ENCODE assay signal across 18 mouse cellular contexts in the genomic region with DNA sequence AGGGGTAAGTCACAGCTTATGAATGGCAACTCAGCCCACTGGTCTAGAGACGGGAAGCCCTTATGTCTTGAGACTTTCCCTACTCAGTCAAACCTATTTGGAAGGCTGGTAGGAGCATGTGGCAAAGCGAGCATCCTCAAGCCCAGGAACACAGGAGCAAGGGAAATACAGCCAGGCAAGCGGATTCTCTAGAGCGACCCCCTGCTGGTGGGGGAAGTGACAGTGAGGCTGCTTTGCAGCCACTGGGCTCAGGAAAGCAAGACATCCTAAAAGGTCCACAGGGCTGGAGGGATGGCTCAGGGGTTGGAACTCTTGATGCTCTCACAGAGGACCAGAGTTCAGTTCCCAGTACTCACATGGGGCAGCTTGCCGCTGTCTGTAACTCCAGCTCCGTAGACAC. TPM values are rescaled to one million over a fixed set of nuclear protein-coding genes. Genes with fewer than 3 reads are reported as not detected.
"Had no signal": no experiment of that assay in that cellular context is flagged by ENCODE, and none has a peak within 500 bp of the region (broad histone marks: within the 10 kb centered on the region; RNA-seq: fewer than 3 reads in every experiment).

No protein-coding gene starts in this region.

- H3K36me3 ChIP-seq: kidney, embryonic 15.5 days; midbrain, embryonic 15.5 days; neural tube, embryonic 13.5 days had no signal

- DNase-seq: kidney, adult 2 months; kidney, postnatal 14 days; liver; lung, adult 18-20 months; lung, postnatal 36 days; retina, postnatal 1 day; right cerebral cortex, postnatal 4 days; spleen, adult 18-20 months; thymus, postnatal 36 days had no signal

- H3K9ac ChIP-seq: kidney, embryonic 15.5 days; liver, embryonic 14.5 days; midbrain, embryonic 15.5 days; neural tube, embryonic 13.5 days had no signal

- ATAC-seq: lung, postnatal 0 days; midbrain, embryonic 15.5 days had no signal

- H3K4me3 ChIP-seq: kidney, embryonic 15.5 days; midbrain, embryonic 15.5 days; neural tube, embryonic 13.5 days had no signal

- H3K4me2 ChIP-seq: kidney, embryonic 15.5 days; midbrain, embryonic 11.5 days; midbrain, embryonic 15.5 days; neural tube, embryonic 13.5 days had no signal

- H3K27ac ChIP-seq: kidney, embryonic 15.5 days; liver, embryonic 14.5 days; midbrain, embryonic 15.5 days; neural tube, embryonic 13.5 days had no signal

- H3K27me3 ChIP-seq: kidney, embryonic 15.5 days; midbrain, embryonic 15.5 days; neural tube, embryonic 13.5 days had no signal

- H3K9me3 ChIP-seq: kidney, embryonic 15.5 days; midbrain, embryonic 15.5 days had no signal

RNA-seq across cellular contexts. Expression of a gene that starts 11.6 kb away (rescaled TPM):
- total RNA-seq: left cerebral cortex, postnatal 14 days; megakaryocyte, adult 5-6 weeks had no signal
- polyA plus RNA-seq: limb, embryonic 11.5 days; midbrain, embryonic 15.5 days; neural tube, embryonic 13.5 days had no signal
